Mouse (Mus musculus) stomach, embryonic 16.5 days (tissue): ENCODE data around the gene Zfp282. TPM values are rescaled to one million over a fixed set of nuclear protein-coding genes. Genes with fewer than 3 reads are reported as not detected.

Experiments used
- ATAC-seq: fragments of 200-750 bp; cut with Nextera tagmentation; 2 replicates; pipeline ENCODE4 v1.8.0; 2017; ENCODE audit warnings: moderate number of reproducible peaks, moderate TSS enrichment; ENCODE audit not compliant: insufficient read depth, low FRiP score
- H3K27ac ChIP-seq: fragments of 300-500 bp; sonication (generic); 2 replicates; pipeline ENCODE4 v1.5.1; 2014; ENCODE audit warnings: low read length
- H3K27me3 ChIP-seq: fragments of 300-500 bp; sonication (generic); 2 replicates; pipeline ENCODE4 v1.6.1; 2014; ENCODE audit warnings: low read length, control low read depth, mixed read lengths; ENCODE audit not compliant: control insufficient read depth, insufficient read depth
- H3K36me3 ChIP-seq: fragments of 300-500 bp; sonication (generic); 2 replicates; pipeline ENCODE4 v1.6.1; 2014; ENCODE audit warnings: low read length; ENCODE audit not compliant: control insufficient read depth, insufficient read depth
- H3K4me1 ChIP-seq: fragments of 300-500 bp; sonication (generic); 2 replicates; pipeline ENCODE4 v1.6.1; 2014; ENCODE audit warnings: low read length, control low read depth, mixed read lengths; ENCODE audit not compliant: control insufficient read depth, insufficient read depth
- H3K4me2 ChIP-seq: fragments of 300-500 bp; sonication (generic); 2 replicates; pipeline ENCODE4 v1.6.1; 2014; ENCODE audit warnings: low read depth, low read length, mixed read lengths
- H3K4me3 ChIP-seq: fragments of 300-500 bp; sonication (generic); replicated peaks from 2 replicates; pipeline ENCODE4 v1.5.1; 2014; ENCODE audit warnings: mild to moderate bottlenecking, low read length
- H3K9ac ChIP-seq: fragments of 300-500 bp; sonication (generic); 2 replicates; pipeline ENCODE4 v1.6.1; 2014; ENCODE audit warnings: low read length
- H3K9me3 ChIP-seq: fragments of 300-500 bp; sonication (generic); replicated peaks from 2 replicates; pipeline ENCODE4 v1.6.1; 2016; ENCODE audit warnings: low read length, control low read depth; ENCODE audit not compliant: control insufficient read depth
- WGBS: fragments of 180-500 bp; shearing (Covaris S2); extraction: QIAGEN DNeasy Blood & Tissue Kit; methylation state at CpG from one replicate; pipeline ENCODE4 v1.1.7; 2014; 5-methylcytosine and 5-hydroxymethylcytosine counted together
- polyA plus RNA-seq: library from polyadenylated mRNA; unstranded; fragments of >200 nt; fragmentation: Nextera tagmentation; extraction: Ambion mirVana; gene quantifications from 2 replicates; pipeline ENCODE4 v1.2.1, GENCODE M21; 2015

Gene Zfp282
- polyA plus RNA-seq, 1 experiment from 2014 or later: 11.7 TPM

GRCm38 (mm10) chr6:47909007-47909406 lies 32.0 kb downstream of the Zfp282 start:
- Histone ChIP-seq H3K9me3 (no peaks in the 10 kb centered on the region), H3K27ac (no peak overlapping the region), H3K27me3 (no peaks in the 10 kb centered on the region), H3K9ac (no peak overlapping the region), H3K4me2 (no peak overlapping the region), H3K36me3 (peaks cover 15% of the 10 kb centered on the region), H3K4me3 (no peak overlapping the region), H3K4me1 (no peaks in the 10 kb centered on the region)
- no peak for ATAC-seq
- 83% methylated on average over 1 of the region's 1 CpGs for WGBS

- Histone ChIP-seq H3K9ac (no peak overlapping the region), H3K4me1 (no peaks in the 10 kb centered on the region), H3K36me3 (no peaks in the 10 kb centered on the region), H3K27me3 (no peaks in the 10 kb centered on the region), H3K27ac (no peak overlapping the region), H3K4me2 (no peak overlapping the region), H3K4me3 (no peak overlapping the region), H3K9me3 (no peaks in the 10 kb centered on the region)
- 66% methylated on average over 1 of the region's 1 CpGs for WGBS
- no peak for ATAC-seq
Measured at GRCm38 (mm10) chr6:47911650-47912049, 34.6 kb downstream of the Zfp282 start.

DNA sequence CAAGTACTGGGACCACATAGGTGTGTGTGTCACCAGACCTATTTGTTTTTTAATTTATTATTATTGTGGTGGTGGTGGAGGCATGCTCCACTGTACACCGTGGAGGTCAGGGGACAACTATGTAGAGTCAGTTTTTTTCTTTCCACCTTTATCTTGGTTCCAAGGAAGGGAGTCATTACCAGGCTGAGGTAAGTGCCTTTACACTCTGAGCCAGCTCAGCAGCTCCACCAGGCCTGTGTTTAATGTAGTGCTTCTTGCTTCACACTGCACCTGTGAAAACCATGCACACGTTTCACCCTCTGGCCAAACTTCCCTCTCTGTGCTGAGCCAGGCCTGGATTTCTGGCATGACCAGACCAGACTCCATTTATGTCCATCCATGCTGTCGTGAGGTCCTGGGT lies 36.0 kb downstream of the Zfp282 start:
- Histone ChIP-seq H3K4me1 (no peaks in the 10 kb centered on the region), H3K27ac (no peak overlapping the region), H3K4me2 (no peak overlapping the region), H3K36me3 (no peaks in the 10 kb centered on the region), H3K4me3 (no peak overlapping the region), H3K9ac (no peak overlapping the region), H3K27me3 (no peaks in the 10 kb centered on the region), H3K9me3 (no peaks in the 10 kb centered on the region)
- ATAC-seq: peak; percentile 40; the same call in 1 of the 2 replicates
- 40% methylated on average over 3 of the region's 3 CpGs for WGBS

DNA sequence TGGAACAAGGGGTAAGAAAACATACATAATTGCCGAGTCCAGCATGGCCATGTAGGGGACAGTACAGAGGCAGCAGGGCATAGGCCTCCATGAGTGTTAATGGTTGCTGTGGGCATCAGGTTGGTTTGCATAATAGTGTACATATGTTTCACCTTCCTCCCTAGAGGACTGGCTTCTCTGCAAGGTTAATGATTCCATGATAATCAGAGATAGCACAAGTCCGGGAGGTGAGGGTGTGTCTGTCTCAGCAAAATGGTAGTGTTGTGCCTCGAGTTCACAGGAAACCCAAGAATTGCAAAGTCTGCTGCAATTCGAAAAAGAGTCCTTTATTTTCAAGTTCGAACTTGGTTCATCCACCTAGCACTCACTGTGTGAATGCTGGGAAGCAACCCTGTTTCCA lies 40.0 kb downstream of the Zfp282 start:
- H3K9ac ChIP-seq: no peak overlapping the region
- H3K9me3 ChIP-seq: no peaks in the 10 kb centered on the region
- H3K36me3 ChIP-seq: no peaks in the 10 kb centered on the region
- WGBS: 70% methylated on average over 5 of the region's 5 CpGs
- peaks cover 9% of the 10 kb centered on the region for H3K4me1 ChIP-seq
- H3K27me3 ChIP-seq: no peaks in the 10 kb centered on the region
- no peak overlapping the region for H3K27ac ChIP-seq
- H3K4me2 ChIP-seq: no peak overlapping the region
- H3K4me3 ChIP-seq: no peak overlapping the region
- no peak for ATAC-seq

- H3K4me1 ChIP-seq: peaks cover 12% of the 10 kb centered on the region
- H3K27me3 ChIP-seq: no peaks in the 10 kb centered on the region
- 73% methylated on average over 3 of the region's 3 CpGs for WGBS
- no peak overlapping the region for H3K4me3 ChIP-seq
- H3K9ac ChIP-seq: no peak overlapping the region
- H3K4me2 ChIP-seq: no peak overlapping the region
- H3K27ac ChIP-seq: no peak overlapping the region
- no peaks in the 10 kb centered on the region for H3K36me3 ChIP-seq
- no peaks in the 10 kb centered on the region for H3K9me3 ChIP-seq
- ATAC-seq: no peak
Measured at GRCm38 (mm10) chr6:47918768-47919274, 41.8 kb downstream of the Zfp282 start.

GRCm38 (mm10) chr6:47919646-47920446 lies 42.8 kb downstream of the Zfp282 start:
- peak; percentile 45 for ATAC-seq

DNA sequence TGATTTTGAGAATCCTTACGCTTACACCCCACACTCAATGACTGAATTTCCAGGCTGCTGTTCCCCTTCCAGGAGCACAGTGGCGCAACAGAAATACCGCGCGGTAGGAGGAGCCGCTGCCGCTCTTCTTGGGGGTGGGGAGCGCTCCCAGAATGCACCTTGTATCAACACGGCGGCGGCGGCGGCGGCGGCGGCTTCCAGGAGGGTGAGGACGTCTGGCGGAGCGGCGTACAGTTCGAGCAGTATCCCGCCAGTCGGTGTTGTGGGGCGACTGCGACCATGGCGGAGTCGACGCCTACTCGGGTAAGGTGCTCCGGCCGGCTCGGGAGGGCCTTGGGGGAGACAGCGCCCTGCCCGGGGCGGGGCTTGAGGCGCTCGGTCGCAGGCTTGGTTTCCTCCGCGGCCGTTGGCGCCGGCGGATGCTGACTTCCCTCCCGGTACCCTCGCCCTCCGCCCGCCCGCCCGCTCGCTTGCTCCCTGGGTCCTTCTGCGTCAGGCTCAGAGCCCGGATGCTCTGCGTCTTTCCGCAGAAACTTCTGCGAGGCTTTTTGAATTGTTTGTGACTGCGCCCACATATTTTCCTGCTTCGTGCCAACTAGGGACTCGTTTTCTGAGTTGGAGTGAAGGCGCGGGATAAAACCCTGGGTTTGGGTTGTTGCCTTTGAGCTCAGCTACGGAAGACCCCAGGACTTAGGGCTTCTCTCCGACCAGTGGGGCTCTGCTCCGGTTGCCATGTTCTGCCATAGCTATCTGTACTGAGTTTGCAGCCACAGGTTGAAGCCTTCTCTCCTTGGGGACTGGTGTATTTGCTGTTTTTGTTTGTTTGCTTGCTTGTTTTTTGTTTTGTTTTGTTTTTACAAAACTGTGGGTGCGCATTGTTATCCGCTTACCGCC lies 43.7 kb downstream of the Zfp282 start, which contains the start of gene Zfp212:
Zfp212 (plus strand) TSS at position 30 of the 894 bp plus-strand sequence.
- no peaks in the 10 kb centered on the region for H3K36me3 ChIP-seq
- peak within 1 kb of the TSS; percentile 98 for H3K27ac ChIP-seq
- H3K27me3 ChIP-seq: no peaks in the 10 kb centered on the region
- peak within 1 kb of the TSS; percentile 91 for H3K9ac ChIP-seq
- peak; percentile 95 for ATAC-seq
- under 1% methylated on average over 67 of the region's 67 CpGs for WGBS
- peak within 1 kb of the TSS; percentile 86 for H3K4me3 ChIP-seq
- no peaks in the 10 kb centered on the region for H3K9me3 ChIP-seq
- peaks cover 12% of the 10 kb centered on the region for H3K4me1 ChIP-seq
- peak within 1 kb of the TSS; percentile 76 for H3K4me2 ChIP-seq

More at GRCm38 (mm10) chr6:47919646-47920446, 42.8 kb downstream of the Zfp282 start:
- H3K27me3 ChIP-seq: no peaks in the 10 kb centered on the region
- H3K4me2 ChIP-seq: peak overlapping the region; percentile 56
- H3K9me3 ChIP-seq: no peaks in the 10 kb centered on the region
- peaks cover 12% of the 10 kb centered on the region for H3K4me1 ChIP-seq
- WGBS: 29% methylated on average over 11 of the region's 11 CpGs
- peak overlapping the region; percentile 98 for H3K27ac ChIP-seq
- H3K36me3 ChIP-seq: no peaks in the 10 kb centered on the region
- peak overlapping the region; percentile 86 for H3K4me3 ChIP-seq
- H3K9ac ChIP-seq: peak overlapping the region; percentile 91

DNA sequence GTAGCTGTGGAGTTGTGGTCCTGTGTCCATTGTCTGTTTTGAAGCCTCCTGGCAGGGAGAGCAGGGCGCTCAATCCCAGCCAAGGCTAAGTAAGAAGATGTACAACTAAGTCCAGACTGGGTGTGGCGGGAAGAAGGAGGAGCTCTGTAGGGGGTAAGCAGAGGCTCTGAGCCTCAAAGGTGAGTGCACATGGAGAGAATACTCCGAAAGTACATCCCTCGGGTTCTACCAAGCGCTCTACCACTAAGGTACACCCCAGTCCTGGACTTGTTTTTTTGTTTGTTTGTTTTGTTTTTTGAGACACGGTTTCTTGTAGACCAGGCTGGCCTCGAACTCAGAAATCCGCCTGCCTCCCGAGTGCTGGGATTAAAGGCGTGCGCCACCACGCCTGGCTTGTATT lies 65.5 kb downstream of the Zfp282 start:
- H3K9ac ChIP-seq: peak overlapping the region; percentile 85
- ATAC-seq: no peak
- H3K36me3 ChIP-seq: 0 out of 2 replicates have a peak, but pooled peaks cover 3% of the 10 kb centered on the region
- peak overlapping the region; percentile 53 for H3K4me3 ChIP-seq
- H3K27ac ChIP-seq: no peak overlapping the region
- peaks cover 9% of the 10 kb centered on the region for H3K4me1 ChIP-seq
- H3K27me3 ChIP-seq: no peaks in the 10 kb centered on the region
- peak overlapping the region; percentile 89 for H3K4me2 ChIP-seq
- WGBS: 48% methylated on average over 12 of the region's 12 CpGs
- no peaks in the 10 kb centered on the region for H3K9me3 ChIP-seq
